Mouse (Mus musculus) ES-E14 (cell line): Measurements from ENCODE around the gene Iqsec1.

Experiments used
- CHD2 ChIP-seq: IDR thresholded peaks from 2 replicates; pipeline ENCODE4 v1.6.1; 2014; ENCODE audit warnings: mild to moderate bottlenecking, low read depth, low read length, inconsistent platforms
- HCFC1 ChIP-seq: IDR thresholded peaks from 2 replicates; pipeline ENCODE4 v1.6.1; 2012; ENCODE audit warnings: low read length, inconsistent platforms, borderline replicate concordance; ENCODE audit not compliant: insufficient read depth
- MAFK ChIP-seq: IDR thresholded peaks from 2 replicates; pipeline ENCODE4 v1.6.1; 2014; ENCODE audit warnings: mild to moderate bottlenecking, low read depth, low read length, inconsistent platforms; ENCODE audit not compliant: insufficient read depth
- ZNF384 ChIP-seq: IDR thresholded peaks from 2 replicates; pipeline ENCODE4 v1.6.1; 2012; ENCODE audit warnings: low read depth, low read length, inconsistent platforms

DNA sequence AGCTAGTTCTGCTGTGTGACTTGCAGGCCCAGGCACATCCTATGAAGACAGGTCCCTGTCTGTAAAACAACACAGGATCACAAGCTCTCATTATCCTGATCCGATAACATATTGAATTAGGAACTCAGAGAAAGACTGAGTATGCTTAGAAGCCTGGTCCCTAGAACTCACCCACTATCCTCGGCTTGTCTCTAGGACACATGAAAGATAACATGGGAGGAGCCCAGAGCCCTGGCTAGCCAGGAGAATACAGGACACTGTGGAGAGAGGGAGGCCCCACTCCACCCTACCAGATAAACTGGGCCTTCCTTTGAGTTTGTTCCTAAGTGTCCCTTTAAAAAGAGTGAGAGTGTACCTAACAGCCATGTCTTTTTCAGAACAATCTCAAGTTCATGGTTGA lies 328.6 kb downstream of the Iqsec1 start:
- TF ChIP-seq MAFK: no peak
- no peak for TF ChIP-seq ZNF384
- TF ChIP-seq CHD2: no peak
- TF ChIP-seq HCFC1: no peak
